15 mouse cellular contexts compared by ENCODE assay signal in the genomic region with DNA sequence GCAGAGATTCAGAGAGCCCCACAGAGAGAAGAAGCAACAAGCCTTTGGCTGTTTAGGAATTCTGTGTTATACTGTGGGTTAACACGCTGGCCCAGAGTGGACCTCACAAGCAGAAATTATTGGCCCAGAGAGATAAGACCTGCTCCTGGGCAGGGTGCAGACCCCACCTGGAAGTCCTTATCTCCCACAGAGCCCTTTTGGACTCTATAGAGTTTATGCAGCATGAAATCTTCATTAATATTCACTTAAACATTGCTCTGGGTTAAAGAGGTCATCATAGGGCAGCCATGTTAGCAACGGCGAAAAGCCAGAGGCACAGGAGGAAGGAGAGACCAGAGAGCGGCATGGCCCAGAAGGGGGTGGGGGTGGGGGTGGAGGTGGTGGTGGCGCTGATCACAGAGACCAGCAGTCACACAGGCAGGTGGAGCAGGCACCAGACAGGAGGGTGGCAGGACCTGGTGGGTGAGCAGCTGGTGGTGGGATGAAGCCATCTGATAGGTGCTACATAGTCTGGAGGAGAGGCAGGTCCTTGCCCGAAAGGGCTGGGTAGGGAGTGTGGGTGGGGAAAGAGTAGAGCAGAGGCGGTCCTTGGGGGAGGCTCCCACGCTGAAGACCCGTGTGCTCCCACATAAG. TPM values are rescaled to one million over a fixed set of nuclear protein-coding genes. Genes with fewer than 3 reads are reported as not detected.
DNase-seq lines count a peak whose midpoint lies in the region; ATAC-seq lines count a peak whose summit lies in the region.
"Had no signal": no experiment of that assay in that cellular context is flagged by ENCODE, and none has a peak within 500 bp of the region (broad histone marks: within the 10 kb centered on the region; RNA-seq: fewer than 3 reads in every experiment).

No protein-coding gene starts in this region.

- H3K4me1 ChIP-seq in embryonic facial prominence, embryonic 11.5 days (ENCODE audit: control insufficient read depth, insufficient read depth, low read length): peaks cover 4% of the 10 kb centered on the region; the same call in 1 of the 2 replicates
- H3K4me1 ChIP-seq in embryonic facial prominence, embryonic 10.5 days: peaks cover 44% of the 10 kb centered on the region
- peaks cover 14% of the 10 kb centered on the region for H3K4me1 ChIP-seq in kidney, embryonic 16.5 days (ENCODE audit: insufficient read depth, low read length)
- H3K4me1 ChIP-seq: forebrain, embryonic 13.5 days; midbrain, embryonic 12.5 days had no signal

- H3K36me3 ChIP-seq in embryonic facial prominence, embryonic 11.5 days (replicated peaks; ENCODE audit: control insufficient read depth, insufficient read depth, low read depth, low read length): no peaks in the 10 kb centered on the region
- H3K36me3 ChIP-seq in embryonic facial prominence, embryonic 10.5 days (replicated peaks): no peaks in the 10 kb centered on the region
- no peaks in the 10 kb centered on the region for H3K36me3 ChIP-seq in kidney, embryonic 16.5 days (ENCODE audit: insufficient read depth, low read length)
- H3K36me3 ChIP-seq: limb, embryonic 15.5 days; midbrain, embryonic 12.5 days had no signal

- DNase-seq in embryonic facial prominence, embryonic 11.5 days (ENCODE audit: low spot score): no peak
- DNase-seq in embryonic facial prominence, embryonic 10.5 days (ENCODE audit: low spot score): no peak
- no peak for DNase-seq in kidney, adult 18-20 months
- DNase-seq in thymus, postnatal 0 days (ENCODE audit: low spot score): peak; percentile 18
- no peak for DNase-seq in thymus, postnatal 10 days (ENCODE audit: low spot score in 2 of 2)
- DNase-seq in right cerebral cortex, postnatal 4 days: no peak
- DNase-seq in thymus, adult 18-20 months: no peak
- DNase-seq: adrenal gland, postnatal 10 days; cerebellum, adult 8-10 months; lung, postnatal 36 days had no signal

- no peak overlapping the region for H3K4me2 ChIP-seq in embryonic facial prominence, embryonic 11.5 days (ENCODE audit: low read depth, low read length)
- H3K4me2 ChIP-seq in kidney, embryonic 16.5 days (replicated peaks; ENCODE audit: low read depth, low read length): no peak overlapping the region
- H3K4me2 ChIP-seq: forebrain, embryonic 13.5 days; limb, embryonic 15.5 days; midbrain, embryonic 12.5 days had no signal

- 65% methylated on average over 9 of the region's 9 CpGs for WGBS in embryonic facial prominence, embryonic 11.5 days
- 76% methylated on average over 9 of the region's 9 CpGs for WGBS in embryonic facial prominence, embryonic 10.5 days
- WGBS in kidney, embryonic 16.5 days: 56% methylated on average over 9 of the region's 9 CpGs

- no peaks in the 10 kb centered on the region for H3K27me3 ChIP-seq in embryonic facial prominence, embryonic 11.5 days (ENCODE audit: control insufficient read depth, insufficient read depth, low read length)
- H3K27me3 ChIP-seq in embryonic facial prominence, embryonic 10.5 days (replicated peaks; ENCODE audit: low read depth, poor library complexity, severe bottlenecking): no peaks in the 10 kb centered on the region
- no peaks in the 10 kb centered on the region for H3K27me3 ChIP-seq in kidney, embryonic 16.5 days (ENCODE audit: insufficient read depth, low read length)
- H3K27me3 ChIP-seq: forebrain, embryonic 13.5 days; midbrain, embryonic 12.5 days had no signal

- H3K4me3 ChIP-seq in embryonic facial prominence, embryonic 11.5 days (ENCODE audit: low read depth, low read length): no peak overlapping the region
- H3K4me3 ChIP-seq in embryonic facial prominence, embryonic 10.5 days: no peak overlapping the region
- no peak overlapping the region for H3K4me3 ChIP-seq in kidney, embryonic 16.5 days (ENCODE audit: low read length)
- H3K4me3 ChIP-seq: forebrain, embryonic 13.5 days; limb, embryonic 15.5 days; midbrain, embryonic 12.5 days had no signal

- no peak overlapping the region for H3K27ac ChIP-seq in embryonic facial prominence, embryonic 11.5 days (replicated peaks; ENCODE audit: low read depth, low read length)
- no peak overlapping the region for H3K27ac ChIP-seq in embryonic facial prominence, embryonic 10.5 days (replicated peaks)
- peak overlapping the region; percentile 45 for H3K27ac ChIP-seq in kidney, embryonic 16.5 days (ENCODE audit: low read length)
- H3K27ac ChIP-seq: forebrain, embryonic 13.5 days; limb, embryonic 15.5 days; midbrain, embryonic 12.5 days had no signal

- no peak overlapping the region for H3K9ac ChIP-seq in embryonic facial prominence, embryonic 11.5 days (replicated peaks; ENCODE audit: low read length)
- no peak overlapping the region for H3K9ac ChIP-seq in kidney, embryonic 16.5 days (replicated peaks; ENCODE audit: low read length)
- H3K9ac ChIP-seq: forebrain, embryonic 13.5 days; limb, embryonic 15.5 days; midbrain, embryonic 12.5 days had no signal

- no peaks in the 10 kb centered on the region for H3K9me3 ChIP-seq in embryonic facial prominence, embryonic 11.5 days (replicated peaks; ENCODE audit: control insufficient read depth, low read length)
- H3K9me3 ChIP-seq in embryonic facial prominence, embryonic 10.5 days: peaks cover 3% of the 10 kb centered on the region; the same call in 1 of the 2 replicates
- H3K9me3 ChIP-seq in kidney, embryonic 16.5 days (ENCODE audit: low read length): no peaks in the 10 kb centered on the region
- H3K9me3 ChIP-seq: forebrain, embryonic 13.5 days; limb, embryonic 15.5 days; midbrain, embryonic 12.5 days had no signal

- 0 out of 2 replicates have a peak, but pooled peaks have one; percentile 9 for ATAC-seq in embryonic facial prominence, embryonic 11.5 days (replicated peaks; ENCODE audit: insufficient number of reproducible peaks, low FRiP score, low TSS enrichment, low read depth)
- peak; percentile 61 for ATAC-seq in kidney, embryonic 16.5 days (ENCODE audit: low FRiP score, low TSS enrichment)
- ATAC-seq: forebrain, embryonic 13.5 days had no signal

RNA-seq across cellular contexts. Expression of a gene that starts 27.7 kb away (rescaled TPM):
- 0.28 TPM in 1 of 2 replicates, not detected in the other for polyA plus RNA-seq in embryonic facial prominence, embryonic 11.5 days (2014; fragmentation: Nextera tagmentation; extraction: Ambion mirVana)
- polyA plus RNA-seq in embryonic facial prominence, embryonic 10.5 days (2016; fragmentation: Nextera tagmentation; extraction: Ambion mirVana): 0.26 and 0.29 TPM in 2 replicates
- polyA plus RNA-seq in kidney, embryonic 16.5 days (2015; fragmentation: Nextera tagmentation; extraction: Ambion mirVana): 0.27 and 0.44 TPM in 2 replicates
- polyA plus RNA-seq in thymus, postnatal 0 days (2015; fragmentation: Nextera tagmentation; extraction: Ambion mirVana): 0.24 and 0.56 TPM in 2 replicates
- polyA plus RNA-seq: heart, postnatal 0 days; limb, embryonic 15.5 days had no signal
